Mouse (Mus musculus): Measurements from ENCODE around the gene Igfbpl1. TPM values are rescaled to one million over a fixed set of nuclear protein-coding genes. Genes with fewer than 3 reads are reported as not detected.
A peak's percentile ranks its signal among the peaks of the same experiment; 100 is the strongest.

Gene Igfbpl1
- polyA plus RNA-seq, 1 experiment from 2014 or later: 63.2 TPM

DNA sequence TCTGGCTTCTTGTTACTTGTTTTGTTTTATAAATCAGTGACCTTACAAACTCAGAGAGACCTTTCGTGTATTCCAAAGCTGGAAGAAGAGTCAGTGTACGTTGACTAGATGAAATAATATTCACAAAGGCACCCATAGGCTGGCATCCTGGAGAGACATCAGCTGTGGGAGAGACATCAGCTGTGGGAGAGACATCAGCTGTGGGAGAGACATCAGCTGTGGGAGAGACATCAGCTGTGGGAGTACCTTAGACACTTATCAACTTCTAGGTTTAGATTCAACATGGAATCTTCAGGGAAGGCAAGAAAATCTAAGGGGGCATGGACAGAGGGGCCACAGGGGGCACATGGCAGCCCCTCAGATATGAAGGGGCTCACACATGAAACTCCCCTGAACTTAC, 19.5 kb upstream of the Igfbpl1 start:
- peaks cover 18% of the 10 kb centered on the region; the same call in 1 of the 2 replicates for H3K4me1 ChIP-seq
- no peak overlapping the region for H3K4me2 ChIP-seq (replicated peaks)
- no peak overlapping the region for H3K27ac ChIP-seq
- H3K27me3 ChIP-seq (replicated peaks): no peaks in the 10 kb centered on the region
- no peaks in the 10 kb centered on the region for H3K9me3 ChIP-seq
- no peak overlapping the region for H3K9ac ChIP-seq
- no peak for ATAC-seq (ENCODE audit: low FRiP score, low read depth)
- H3K36me3 ChIP-seq: no peaks in the 10 kb centered on the region
- 93% methylated on average over 2 of the region's 2 CpGs for WGBS
- H3K4me3 ChIP-seq: no peak overlapping the region

DNA sequence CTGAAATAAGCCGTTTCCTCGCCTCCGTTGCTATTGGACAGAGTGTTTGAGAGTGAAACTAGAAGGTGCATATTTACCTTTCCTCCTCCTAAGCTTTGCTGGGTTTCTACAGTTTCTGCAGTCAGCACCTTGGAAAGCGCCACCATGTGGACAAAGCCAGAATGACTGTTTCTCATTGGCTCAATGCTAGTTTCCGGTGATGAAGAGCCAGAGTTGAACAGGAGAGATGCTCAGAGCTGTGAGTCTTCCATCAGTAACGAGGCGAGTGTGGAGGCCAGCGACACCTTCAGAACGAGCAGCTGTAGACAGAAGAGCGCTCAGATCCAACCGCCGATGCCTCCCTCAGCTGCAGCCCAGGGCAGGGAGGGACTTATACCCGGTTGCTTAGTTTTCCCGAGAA, 17.6 kb upstream of the Igfbpl1 start:
- Histone ChIP-seq H3K4me1 (peaks cover 9% of the 10 kb centered on the region; the same call in 1 of the 2 replicates), H3K36me3 (no peaks in the 10 kb centered on the region), H3K9ac (no peak overlapping the region), H3K27me3 (replicated peaks) (no peaks in the 10 kb centered on the region), H3K27ac (no peak overlapping the region), H3K4me2 (replicated peaks) (no peak overlapping the region), H3K4me3 (no peak overlapping the region), H3K9me3 (no peaks in the 10 kb centered on the region)
- WGBS: 54% methylated on average over 14 of the region's 14 CpGs
- no peak for ATAC-seq (ENCODE audit: low FRiP score, low read depth)

DNA sequence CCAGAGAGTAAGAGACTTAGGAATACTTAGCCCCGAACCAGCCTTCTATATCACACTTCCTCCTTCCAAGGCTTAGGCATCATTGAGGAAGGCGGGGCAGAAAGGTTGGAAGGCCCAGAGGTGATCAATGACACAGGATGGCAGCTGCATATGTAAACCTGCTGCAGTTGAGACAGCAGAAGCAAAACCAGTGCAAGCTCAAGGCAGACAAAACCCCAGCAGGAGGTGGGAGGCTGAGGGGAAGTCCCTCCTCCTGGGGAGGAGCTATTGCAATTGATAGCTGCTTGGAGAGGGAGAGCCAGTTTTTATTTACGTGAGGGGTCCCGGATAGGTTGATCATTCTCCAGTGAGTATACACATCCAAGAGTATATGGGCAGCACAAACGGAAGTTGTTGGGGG, 6.7 kb upstream of the Igfbpl1 start:
- H3K4me3 ChIP-seq: no peak overlapping the region
- no peaks in the 10 kb centered on the region for H3K36me3 ChIP-seq
- no peaks in the 10 kb centered on the region for H3K9me3 ChIP-seq
- no peak overlapping the region for H3K9ac ChIP-seq
- WGBS: 37% methylated on average over 5 of the region's 5 CpGs
- peaks cover 27% of the 10 kb centered on the region for H3K4me1 ChIP-seq
- ATAC-seq (ENCODE audit: low FRiP score, low read depth): no peak
- no peak overlapping the region for H3K27ac ChIP-seq
- H3K4me2 ChIP-seq (replicated peaks): no peak overlapping the region
- H3K27me3 ChIP-seq (replicated peaks): peaks cover 5% of the 10 kb centered on the region; the same call in 1 of the 2 replicates

DNA sequence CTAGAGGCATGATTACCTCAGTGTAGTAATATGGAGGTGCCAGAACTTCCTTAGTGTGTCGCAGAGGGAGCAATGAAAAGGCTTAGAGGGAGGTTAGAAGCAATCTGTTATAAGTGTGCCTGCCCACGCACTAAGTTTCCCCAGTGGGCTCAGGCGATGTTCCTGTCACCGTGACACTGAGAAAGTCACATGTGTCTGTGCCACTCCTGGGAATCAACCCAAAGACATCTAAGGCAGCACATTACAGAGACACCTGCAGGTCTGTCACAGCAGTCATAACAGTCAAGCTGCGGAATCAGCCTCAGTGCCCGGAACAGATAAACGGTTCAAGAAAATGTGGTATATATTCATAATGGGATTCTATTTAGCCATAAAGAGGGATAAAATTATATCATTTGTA, 5.3 kb upstream of the Igfbpl1 start:
- no peaks in the 10 kb centered on the region for H3K9me3 ChIP-seq
- no peak overlapping the region for H3K27ac ChIP-seq
- 81% methylated on average over 7 of the region's 7 CpGs for WGBS

DNA sequence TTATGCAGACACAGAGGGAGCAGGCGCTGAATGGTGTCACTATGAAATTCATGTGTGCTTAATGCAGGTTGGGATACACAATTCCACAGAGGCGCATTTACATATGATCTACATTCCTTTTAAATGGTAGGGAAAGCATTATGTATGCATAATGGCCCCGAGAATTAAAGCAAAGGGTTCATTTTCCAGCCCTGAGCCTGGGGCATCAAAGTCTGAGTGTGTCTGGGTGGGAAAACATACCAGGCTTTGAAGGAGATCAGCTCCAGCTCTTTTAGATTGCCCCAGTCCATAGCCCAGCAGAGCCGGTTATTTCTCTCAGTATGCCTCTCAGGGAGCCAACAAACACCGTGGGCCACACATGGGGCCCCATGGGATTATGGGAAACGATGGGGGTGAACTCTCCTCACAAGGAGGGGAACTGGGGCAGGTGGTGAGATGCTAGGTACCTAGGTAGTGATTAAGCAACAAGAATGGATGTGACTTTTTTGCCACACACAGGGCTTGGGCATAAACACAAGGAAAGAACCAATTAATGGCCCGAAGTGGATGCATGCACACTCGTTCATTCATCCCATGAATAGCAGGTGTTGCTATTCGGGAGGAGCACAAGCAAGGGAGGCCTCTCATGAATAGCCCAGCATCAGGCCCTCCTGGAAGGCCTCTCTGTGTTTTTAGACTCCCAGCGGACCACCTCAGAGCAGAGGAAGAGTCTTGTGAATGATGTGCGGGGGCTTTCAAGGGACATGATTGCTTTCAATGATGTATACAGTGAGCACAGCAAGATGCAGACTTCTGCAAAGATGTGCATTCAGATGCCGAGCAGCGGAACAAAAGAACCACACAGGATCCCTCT, 3.4 kb upstream of the Igfbpl1 start:
- Histone ChIP-seq H3K36me3 (no peaks in the 10 kb centered on the region), H3K4me1 (peaks cover 39% of the 10 kb centered on the region), H3K9ac (no peak overlapping the region), H3K4me2 (replicated peaks) (peak overlapping the region; percentile 24), H3K4me3 (no peak overlapping the region), H3K27ac (peak overlapping the region; percentile 88), H3K27me3 (replicated peaks) (peaks cover 35% of the 10 kb centered on the region), H3K9me3 (no peaks in the 10 kb centered on the region)
- peak; percentile 55 for ATAC-seq (ENCODE audit: low FRiP score, low read depth)
- 29% methylated on average over 13 of the region's 13 CpGs for WGBS

More for the DNA sequence above, 5.3 kb upstream of the Igfbpl1 start:
- H3K36me3 ChIP-seq: no peaks in the 10 kb centered on the region
- H3K4me2 ChIP-seq (replicated peaks): no peak overlapping the region
- no peak overlapping the region for H3K9ac ChIP-seq
- peaks cover 19% of the 10 kb centered on the region for H3K27me3 ChIP-seq (replicated peaks)
- ATAC-seq (ENCODE audit: low FRiP score, low read depth): no peak
- H3K4me1 ChIP-seq: peaks cover 31% of the 10 kb centered on the region
- no peak overlapping the region for H3K4me3 ChIP-seq

DNA sequence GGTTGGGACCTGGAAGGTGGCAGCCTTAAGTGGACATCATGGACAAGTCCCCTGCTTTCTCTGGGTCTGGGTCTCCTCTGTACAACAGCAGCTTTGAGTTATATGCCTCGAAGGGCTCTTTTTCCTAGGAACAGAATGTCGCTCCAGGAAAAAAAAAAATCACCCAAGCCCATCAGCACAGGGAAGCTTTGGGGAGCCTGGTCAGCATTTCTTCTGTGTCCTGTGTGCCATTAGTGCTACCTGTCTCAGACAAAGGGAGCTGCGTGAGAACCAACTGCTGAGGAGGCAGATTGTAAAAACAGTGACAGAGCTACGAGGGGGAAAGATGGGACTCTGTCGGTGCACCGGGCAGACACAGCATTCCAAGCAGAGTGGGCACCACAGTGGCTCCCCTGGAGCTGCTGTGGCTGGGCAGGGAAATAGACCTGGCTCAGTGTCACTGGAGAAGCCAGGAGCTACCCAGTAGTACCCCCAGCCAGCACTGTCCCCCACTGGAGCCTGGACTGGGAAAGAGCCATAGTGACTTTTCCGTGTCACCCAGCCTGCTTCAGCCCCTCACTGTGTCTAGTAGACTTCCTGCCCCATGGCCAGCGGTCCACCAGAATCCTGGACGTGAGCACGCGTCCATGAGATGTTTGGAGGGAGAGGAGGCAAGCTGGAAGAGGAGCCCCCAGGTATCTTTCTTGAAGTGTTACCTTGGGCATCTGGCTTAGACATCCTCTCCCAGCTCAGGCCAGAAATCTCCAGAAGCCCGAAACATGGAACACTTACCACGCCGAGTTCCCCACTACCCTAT, 1.8 kb downstream of the Igfbpl1 start:
- peak overlapping the region; percentile 69 for H3K4me3 ChIP-seq
- H3K4me1 ChIP-seq: peaks cover 56% of the 10 kb centered on the region
- 23% methylated on average over 14 of the region's 14 CpGs for WGBS
- peak overlapping the region; percentile 94 for H3K27ac ChIP-seq
- peak overlapping the region; percentile 93 for H3K9ac ChIP-seq
- peaks cover 43% of the 10 kb centered on the region for H3K27me3 ChIP-seq (replicated peaks)
- H3K9me3 ChIP-seq: no peaks in the 10 kb centered on the region
- ATAC-seq (ENCODE audit: low FRiP score, low read depth): no peak
- H3K36me3 ChIP-seq: peaks cover 12% of the 10 kb centered on the region; the same call in 1 of the 2 replicates
- H3K4me2 ChIP-seq (replicated peaks): peak overlapping the region; percentile 80

DNA sequence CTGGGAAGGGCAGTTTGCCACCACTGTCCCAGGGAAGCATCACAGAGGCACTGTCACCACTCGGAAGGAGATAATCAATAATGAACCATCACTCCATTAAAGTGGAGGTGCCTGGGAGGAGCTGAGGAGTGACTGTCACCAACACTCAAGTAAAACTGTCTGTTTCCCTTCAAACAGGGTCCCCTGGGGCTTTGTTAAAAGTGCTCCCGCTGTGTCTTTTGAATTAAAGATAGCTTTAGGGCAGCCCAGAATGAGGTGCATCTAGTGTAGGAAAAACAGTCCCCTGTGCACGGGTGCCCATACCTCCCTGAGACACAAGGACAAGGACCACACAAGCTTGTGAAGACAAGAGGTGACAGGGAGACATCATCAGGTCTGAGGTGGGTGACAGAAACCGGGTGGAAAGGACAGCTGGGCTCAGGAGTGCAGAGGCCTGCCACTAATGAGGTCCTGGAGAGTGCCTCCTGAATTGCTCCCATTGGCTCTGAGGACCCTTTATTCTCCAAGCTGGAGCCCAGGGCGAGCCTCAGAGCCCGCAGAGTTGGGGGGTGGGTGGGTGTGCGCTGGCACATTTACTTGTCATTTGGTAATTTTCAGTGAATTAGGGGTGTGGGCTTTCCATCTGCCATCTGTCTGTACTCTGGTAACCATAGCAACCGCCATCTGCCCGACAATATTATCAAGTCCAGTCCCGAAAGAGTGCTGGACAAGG, 2.5 kb downstream of the Igfbpl1 start:
- peak overlapping the region; percentile 69 for H3K4me3 ChIP-seq
- H3K4me2 ChIP-seq (replicated peaks): peak overlapping the region; percentile 80
- 2% methylated on average over 10 of the region's 10 CpGs for WGBS
- peak overlapping the region; percentile 94 for H3K27ac ChIP-seq
- H3K9ac ChIP-seq: peak overlapping the region; percentile 93
- peaks cover 63% of the 10 kb centered on the region for H3K4me1 ChIP-seq
- H3K36me3 ChIP-seq: peaks cover 12% of the 10 kb centered on the region; the same call in 1 of the 2 replicates
- peak; percentile 45 for ATAC-seq (ENCODE audit: low FRiP score, low read depth)
- H3K27me3 ChIP-seq (replicated peaks): peaks cover 43% of the 10 kb centered on the region
- H3K9me3 ChIP-seq: no peaks in the 10 kb centered on the region

DNA sequence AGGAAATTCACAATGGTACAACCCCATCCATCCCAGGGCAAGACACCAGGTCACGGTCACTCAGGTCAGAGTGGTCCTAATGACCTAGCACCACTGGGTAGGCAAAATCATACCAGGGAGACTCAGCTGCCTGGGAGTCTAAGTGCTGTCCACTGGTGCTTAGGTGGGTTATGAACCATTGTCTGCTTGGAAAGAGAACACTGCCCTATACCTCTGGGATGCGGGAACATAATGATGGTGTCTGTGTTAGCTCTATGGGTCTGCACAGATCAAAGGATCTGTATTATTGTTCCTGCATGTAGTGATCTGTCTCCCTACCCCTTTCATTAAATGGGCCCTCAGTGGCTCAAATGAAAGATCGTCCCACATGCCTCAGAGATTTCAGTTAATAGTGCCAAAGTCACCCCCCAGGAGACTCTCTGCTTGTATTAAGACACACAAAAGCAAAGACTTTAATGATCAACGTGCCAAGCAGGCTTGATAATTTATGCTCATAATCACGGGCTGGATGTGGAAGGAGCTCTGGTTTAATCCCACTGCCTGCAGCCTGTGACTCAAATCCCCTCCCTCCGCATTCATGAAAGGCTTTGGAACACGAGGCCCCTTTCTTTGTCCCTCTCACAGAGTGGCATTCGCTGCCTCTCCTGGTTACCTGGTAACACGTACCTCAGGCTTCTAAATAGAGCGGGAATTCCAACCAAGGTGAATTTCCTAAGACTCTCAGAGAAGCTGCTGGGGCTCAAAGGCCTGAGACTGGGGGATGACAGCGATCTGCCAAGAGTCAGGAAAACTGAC, 3.7 kb downstream of the Igfbpl1 start:
- H3K4me3 ChIP-seq: peak overlapping the region; percentile 69; the same call in 1 of the 2 replicates
- no peaks in the 10 kb centered on the region for H3K9me3 ChIP-seq
- H3K4me1 ChIP-seq: peaks cover 68% of the 10 kb centered on the region
- 10% methylated on average over 11 of the region's 11 CpGs for whole genome bisulfite sequencing
- H3K27ac ChIP-seq: peak overlapping the region; percentile 94
- peak overlapping the region; percentile 80 for H3K4me2 ChIP-seq (replicated peaks)
- peaks cover 12% of the 10 kb centered on the region; the same call in 1 of the 2 replicates for H3K36me3 ChIP-seq
- H3K27me3 ChIP-seq (replicated peaks): peaks cover 36% of the 10 kb centered on the region
- ATAC-seq (ENCODE audit: low FRiP score, low read depth): no peak
- peak overlapping the region; percentile 93 for H3K9ac ChIP-seq

DNA sequence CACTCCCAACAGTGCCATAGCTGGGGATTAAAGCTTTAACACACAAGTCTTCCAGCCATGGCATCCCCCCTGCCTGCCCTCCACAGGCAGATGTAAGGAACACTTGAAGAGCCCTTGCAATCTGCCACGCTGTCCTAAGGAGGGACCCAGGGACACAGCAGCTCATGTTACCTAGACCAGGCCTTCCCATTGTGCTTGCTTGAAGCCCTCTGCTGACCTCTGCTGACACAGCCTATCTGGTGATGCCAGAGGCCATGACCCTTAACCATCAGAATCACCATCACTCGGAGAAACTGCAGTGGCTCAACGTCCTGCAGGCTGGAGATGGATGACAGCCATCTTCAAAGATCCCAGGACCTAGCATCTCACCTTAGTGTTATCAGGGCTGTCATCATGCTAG, 4.7 kb downstream of the Igfbpl1 start:
- whole genome bisulfite sequencing: 25% methylated on average over 3 of the region's 3 CpGs
- no peak for ATAC-seq (ENCODE audit: low FRiP score, low read depth)
- Histone ChIP-seq H3K4me1 (peaks cover 71% of the 10 kb centered on the region), H3K27me3 (replicated peaks) (peaks cover 27% of the 10 kb centered on the region), H3K4me3 (no peak overlapping the region), H3K9me3 (no peaks in the 10 kb centered on the region), H3K27ac (no peak overlapping the region), H3K4me2 (replicated peaks) (0 out of 2 replicates have a peak overlapping the region, but pooled peaks have one; percentile 7), H3K36me3 (peaks cover 12% of the 10 kb centered on the region; the same call in 1 of the 2 replicates), H3K9ac (0 out of 2 replicates have a peak overlapping the region, but pooled peaks have one; percentile 13)

DNA sequence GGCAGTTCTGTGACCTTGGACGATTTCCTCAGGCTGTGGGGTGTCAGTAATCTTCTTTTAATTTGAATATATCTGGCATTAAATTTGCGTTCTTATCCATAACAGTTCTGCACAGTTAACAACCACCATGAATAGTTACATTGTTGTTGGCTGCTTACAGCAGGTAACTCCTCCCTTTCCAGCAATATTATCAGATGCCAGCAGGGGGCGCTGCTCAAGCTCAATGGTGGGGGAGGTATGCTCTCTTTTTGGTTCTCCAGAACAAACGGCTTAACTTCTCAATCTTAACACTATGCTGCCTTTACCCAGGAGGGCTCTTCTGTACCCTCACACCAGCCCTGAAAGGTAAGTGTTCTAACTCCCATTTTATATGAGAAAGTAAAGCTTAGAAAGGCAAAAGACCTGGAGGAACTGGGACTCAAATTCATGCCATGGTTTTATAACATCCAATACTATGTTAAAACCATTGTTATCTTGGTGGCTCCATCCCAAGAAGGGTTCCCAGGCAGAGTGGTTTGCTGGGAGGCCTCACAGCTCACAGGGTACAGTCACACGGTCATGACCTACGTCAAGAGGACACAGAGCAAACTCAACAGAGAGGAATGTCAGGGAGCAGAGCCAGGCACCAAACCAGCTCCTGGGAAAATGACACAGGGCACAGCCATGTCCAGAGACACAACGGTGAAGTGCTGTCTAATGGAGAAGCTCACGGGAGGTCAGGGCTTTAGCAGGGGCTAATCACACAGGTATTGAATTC, 6.5 kb downstream of the Igfbpl1 start:
- peak overlapping the region; percentile 92 for H3K27ac ChIP-seq
- peaks cover 11% of the 10 kb centered on the region for H3K27me3 ChIP-seq (replicated peaks)
- peaks cover 70% of the 10 kb centered on the region for H3K4me1 ChIP-seq
- H3K9me3 ChIP-seq: no peaks in the 10 kb centered on the region
- no peak for ATAC-seq (ENCODE audit: low FRiP score, low read depth)
- H3K9ac ChIP-seq: 0 out of 2 replicates have a peak overlapping the region, but pooled peaks have one; percentile 30
- H3K36me3 ChIP-seq: peaks cover 12% of the 10 kb centered on the region; the same call in 1 of the 2 replicates
- peak overlapping the region; percentile 55 for H3K4me2 ChIP-seq (replicated peaks)
- H3K4me3 ChIP-seq: no peak overlapping the region
- 35% methylated on average over 8 of the region's 8 CpGs for WGBS

Data from neural tube, embryonic 12.5 days (tissue).